Mouse (Mus musculus) layer of hippocampus, adult 8-10 months (tissue): ENCODE results near the gene Dact2. TPM values are rescaled to one million over a fixed set of nuclear protein-coding genes. Genes with fewer than 3 reads are reported as not detected.

Source experiments
- DNase-seq, 2 experiments: peaks; one replicate each; pipeline ENCODE4 v3.0.0; 2022; ENCODE audit warnings: low spot score in 2 of 2
- total RNA-seq, 4 experiments: library from RNA; stranded (reverse); gene quantifications; 2 replicates each; pipeline ENCODE4 v1.2.4; 2022

Dact2 gene
- total RNA-seq, 4 experiments from 2014 or later, result 22.7 to 26.5 (median 24.3) TPM

GRCm38 (mm10) chr17:14175704-14176103 lies 28.4 kb downstream of the Dact2 start:
- peak; percentile 67 to 73 for DNase-seq

DNA sequence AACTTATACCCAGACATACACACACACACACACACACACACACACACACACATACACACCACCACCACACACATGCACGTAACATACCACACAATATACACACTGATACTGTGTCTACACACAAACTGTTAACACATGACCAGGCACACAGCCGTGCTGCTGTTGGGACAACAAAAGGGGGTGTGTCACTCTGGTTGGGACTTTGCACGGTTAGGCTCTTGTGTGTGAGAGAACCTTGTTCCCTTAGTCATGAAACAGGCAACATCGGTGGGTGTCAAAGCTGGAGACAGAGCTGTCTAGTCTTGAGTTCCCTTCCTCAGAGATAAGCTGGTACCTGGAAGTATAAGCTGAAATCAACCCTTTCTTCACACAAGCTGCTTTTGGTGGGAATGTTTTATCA lies 29.1 kb downstream of the Dact2 start:
- no peak for DNase-seq

GRCm38 (mm10) chr17:14174401-14174800 lies 29.7 kb downstream of the Dact2 start:
- no peak for DNase-seq

DNA sequence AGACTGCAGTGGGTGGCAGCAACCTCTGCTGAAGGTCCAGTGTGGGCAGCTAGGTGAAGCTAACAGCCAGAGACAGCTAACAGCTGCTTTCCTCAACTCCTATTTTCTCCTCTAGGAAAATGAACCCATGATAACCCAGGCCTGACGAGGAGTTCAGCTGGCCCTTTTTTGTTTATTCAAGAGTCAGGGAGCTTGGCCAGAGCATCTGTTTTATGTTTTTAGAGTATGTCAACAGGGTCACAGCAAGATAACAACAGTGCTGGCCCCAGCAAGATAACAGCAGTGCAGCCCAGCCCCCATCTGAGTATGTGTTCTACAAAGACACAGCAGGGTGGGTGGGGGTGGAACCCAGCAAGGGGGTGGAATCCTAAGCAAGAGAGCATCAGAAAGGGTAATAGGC lies 30.6 kb downstream of the Dact2 start:
- DNase-seq, result no peak

DNA sequence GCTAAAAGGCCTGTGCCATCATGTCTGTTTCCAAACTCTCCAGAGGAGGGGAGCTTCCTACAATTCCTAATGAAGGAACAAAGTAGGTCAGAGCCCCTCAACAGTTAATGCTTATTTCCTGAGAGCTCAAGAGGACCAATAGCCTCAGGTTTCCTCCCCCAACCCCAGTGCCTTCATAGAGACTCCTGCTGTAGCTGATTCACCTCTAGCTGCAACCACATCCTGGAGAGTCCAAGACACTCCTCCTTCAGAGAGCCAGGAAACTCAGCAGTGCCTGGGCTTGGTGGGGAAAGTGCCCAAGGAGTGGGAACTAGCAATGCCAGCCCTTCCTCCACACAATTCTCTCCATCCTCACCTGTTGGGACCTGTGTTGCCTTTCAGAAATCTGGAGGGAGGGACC lies 31.4 kb downstream of the Dact2 start:
- no peak for DNase-seq

DNA sequence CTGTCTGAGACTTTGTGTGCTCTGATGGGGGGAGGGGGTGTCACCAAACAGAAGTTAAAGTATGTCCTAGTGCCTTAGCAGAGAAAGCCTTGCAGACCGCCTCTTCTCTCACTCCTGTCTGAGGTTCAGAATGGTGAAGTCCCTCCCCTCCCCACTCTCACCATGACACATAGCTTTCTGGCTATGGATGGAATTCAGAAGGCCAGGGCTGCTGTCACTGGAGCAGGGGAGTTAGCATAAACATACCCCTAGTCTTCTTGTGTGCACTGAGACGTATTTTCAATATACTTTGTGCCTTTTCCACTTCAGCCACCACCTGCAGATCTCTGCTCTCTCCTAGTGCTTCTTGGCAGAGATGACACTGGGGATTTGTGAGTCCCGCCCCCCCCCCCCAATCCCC lies 31.9 kb downstream of the Dact2 start:
- DNase-seq, result no peak

GRCm38 (mm10) chr17:14170961-14171479 lies 33.1 kb downstream of the Dact2 start:
- no peak for DNase-seq

DNA sequence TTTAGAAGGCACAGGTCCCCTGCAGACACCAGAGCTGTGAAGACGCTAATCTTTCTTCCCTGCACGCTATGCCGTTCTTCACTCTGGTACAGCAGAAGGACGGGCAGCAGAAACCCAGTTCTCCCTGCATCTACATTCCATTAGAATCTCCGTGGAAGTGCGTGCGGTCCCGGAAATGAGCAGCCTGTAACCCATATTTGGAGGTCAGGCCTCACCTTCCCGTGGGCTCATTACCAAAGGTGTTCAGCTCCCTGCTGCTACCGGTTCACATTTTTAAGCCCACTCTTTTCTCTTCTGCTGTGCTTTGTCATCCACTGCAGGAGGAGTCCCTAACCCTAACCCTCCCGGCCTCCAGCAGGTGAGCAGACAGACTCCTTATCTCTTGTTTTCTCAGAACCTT lies 34.7 kb downstream of the Dact2 start:
- DNase-seq, result no peak

DNA sequence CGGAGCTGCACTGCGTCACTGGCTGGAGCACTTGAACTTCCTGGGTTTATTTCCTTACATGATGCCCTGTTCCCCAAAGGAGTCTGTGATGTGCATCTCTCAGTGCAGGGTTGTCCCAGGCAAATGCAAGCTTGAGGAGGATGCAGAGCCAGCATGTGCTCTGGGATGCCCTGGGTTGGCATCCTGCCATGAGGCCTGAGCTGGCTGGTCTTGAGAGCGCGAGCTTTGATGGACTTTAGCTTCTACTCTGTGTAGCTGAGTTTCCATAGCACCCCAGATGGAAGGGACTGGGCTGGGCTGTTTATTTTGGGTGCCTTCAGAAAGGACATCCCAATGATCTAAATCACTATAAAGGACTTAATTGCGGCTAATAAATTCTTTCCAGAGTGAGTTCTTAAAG lies 36.5 kb downstream of the Dact2 start:
- DNase-seq, result no peak

- DNase-seq, result no peak
Observed at GRCm38 (mm10) chr17:14166746-14167432, 37.2 kb downstream of the Dact2 start.

- DNase-seq, result no peak
Observed at GRCm38 (mm10) chr17:14165934-14166610, 38.0 kb downstream of the Dact2 start.

DNA sequence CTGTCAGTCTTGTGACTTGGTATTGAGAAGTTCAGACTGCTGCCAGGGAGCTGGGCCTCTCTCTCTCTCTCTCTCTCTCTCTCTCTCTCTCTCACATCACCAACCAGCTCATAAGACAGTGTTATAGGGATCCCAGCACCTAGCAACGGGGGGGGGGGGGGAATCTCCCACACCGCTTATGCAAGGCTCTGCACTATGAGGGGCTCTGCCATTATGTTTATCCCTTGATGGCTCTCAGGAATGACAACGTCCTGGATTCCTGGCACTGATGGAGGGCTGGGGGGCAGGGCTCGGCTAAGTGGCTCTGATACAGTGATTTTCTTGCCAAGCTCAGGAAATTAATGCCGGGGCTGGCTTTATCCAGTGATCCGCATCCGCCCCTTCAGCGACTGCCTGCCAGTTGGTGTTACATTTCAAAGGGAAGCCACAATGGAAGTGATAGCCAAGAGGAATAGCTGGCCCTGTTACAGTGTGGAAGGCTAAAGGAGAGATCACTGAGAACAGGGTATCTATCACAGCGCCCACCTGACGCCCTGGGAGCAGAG lies 38.7 kb downstream of the Dact2 start:
- DNase-seq, result peak; percentile 67 to 71

DNA sequence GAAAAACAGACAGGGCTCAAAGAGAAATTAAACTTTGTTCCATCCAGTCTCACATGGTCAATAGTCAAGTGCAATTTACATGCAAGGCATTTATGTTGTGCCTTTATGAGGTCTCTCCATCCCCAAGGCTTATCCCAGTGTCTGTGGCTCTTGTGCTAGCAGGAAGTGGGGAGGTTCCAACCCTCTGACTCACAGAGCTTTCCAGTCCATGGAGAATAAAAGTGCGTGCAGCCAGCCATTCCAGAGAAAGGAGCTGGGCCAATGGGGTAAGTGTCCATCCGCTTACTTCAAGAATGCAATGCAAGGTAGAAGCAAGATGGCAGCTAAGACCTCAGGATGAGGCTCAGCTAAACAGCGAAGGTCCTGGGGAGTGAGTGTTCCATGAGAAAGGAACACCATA lies 43.3 kb downstream of the Dact2 start:
- no peak for DNase-seq

DNA sequence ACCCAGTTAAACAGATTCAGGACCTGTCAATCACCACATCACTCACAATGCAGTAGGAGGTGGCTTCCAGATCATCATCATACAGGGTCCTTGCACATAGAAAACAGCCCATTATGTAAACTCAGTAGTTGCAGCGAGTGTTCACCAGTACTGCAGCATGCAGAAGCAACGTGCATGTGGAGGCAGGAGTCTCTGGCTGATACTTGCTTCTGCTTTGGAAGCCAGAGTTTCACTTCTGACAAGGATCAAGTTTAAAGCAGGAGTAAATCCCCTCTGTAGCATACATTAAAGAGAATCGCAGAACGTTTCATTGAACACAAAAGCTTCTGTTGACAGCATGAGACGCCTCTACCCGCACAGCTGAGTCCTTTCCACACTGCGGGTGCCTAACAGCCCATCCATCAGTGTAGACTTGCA lies 46.3 kb downstream of the Dact2 start:
- no peak for DNase-seq

Other genes starting within 250 kb of the Dact2 start
- not detected for gene Gm7356, start 200.6 kb downstream of the Dact2 start, total RNA-seq
- gene Gm7358, start 144.8 kb downstream of the Dact2 start, total RNA-seq, result not detected
- gene Smoc2, start 75.2 kb upstream of the Dact2 start, total RNA-seq, result 10 to 100 TPM; 21.5 to 34.3 (median 27.0) TPM